Mouse (Mus musculus): ENCODE measurements around the gene Prpsap1. TPM values are rescaled to one million over a fixed set of nuclear protein-coding genes. Genes with fewer than 3 reads are reported as not detected.

Prpsap1 gene
- total RNA-seq, 2 experiments from 2014 or later, result 53.2 to 83.4 TPM

GRCm38 (mm10) chr11:116447822-116448221 lies 46.2 kb downstream of the Prpsap1 start:
- no peak for ATAC-seq (replicated peaks; ENCODE audit: poor library complexity, severe bottlenecking)

- no peak for ATAC-seq (replicated peaks; ENCODE audit: poor library complexity, severe bottlenecking)
Observed at GRCm38 (mm10) chr11:116446308-116446887, 47.6 kb downstream of the Prpsap1 start.

- ATAC-seq (replicated peaks; ENCODE audit: poor library complexity, severe bottlenecking), result peak; percentile 81
Observed at GRCm38 (mm10) chr11:116445596-116446307, 48.2 kb downstream of the Prpsap1 start.

GRCm38 (mm10) chr11:116443935-116444334 lies 50.1 kb downstream of the Prpsap1 start:
- no peak for ATAC-seq (replicated peaks; ENCODE audit: poor library complexity, severe bottlenecking)

GRCm38 (mm10) chr11:116443311-116443710 lies 50.7 kb downstream of the Prpsap1 start:
- no peak for ATAC-seq (replicated peaks; ENCODE audit: poor library complexity, severe bottlenecking)

GRCm38 (mm10) chr11:116442867-116443177 lies 51.2 kb downstream of the Prpsap1 start:
- no peak for ATAC-seq (replicated peaks; ENCODE audit: poor library complexity, severe bottlenecking)

GRCm38 (mm10) chr11:116442129-116442866 lies 51.7 kb downstream of the Prpsap1 start:
- no peak for ATAC-seq (replicated peaks; ENCODE audit: poor library complexity, severe bottlenecking)

- no peak for ATAC-seq (replicated peaks; ENCODE audit: poor library complexity, severe bottlenecking)
Observed at GRCm38 (mm10) chr11:116440408-116441068, 53.5 kb downstream of the Prpsap1 start.

GRCm38 (mm10) chr11:116439269-116440240 lies 54.4 kb downstream of the Prpsap1 start:
- no peak for ATAC-seq (replicated peaks; ENCODE audit: poor library complexity, severe bottlenecking)

- ATAC-seq (replicated peaks; ENCODE audit: poor library complexity, severe bottlenecking), result no peak
Observed at GRCm38 (mm10) chr11:116437541-116437940, 56.5 kb downstream of the Prpsap1 start.

- ATAC-seq (replicated peaks; ENCODE audit: poor library complexity, severe bottlenecking), result peak; percentile 59
Observed at GRCm38 (mm10) chr11:116436725-116437331, 57.2 kb downstream of the Prpsap1 start.

- no peak for ATAC-seq (replicated peaks; ENCODE audit: poor library complexity, severe bottlenecking)
Observed at GRCm38 (mm10) chr11:116435992-116436724, 57.8 kb downstream of the Prpsap1 start.

- ATAC-seq (replicated peaks; ENCODE audit: poor library complexity, severe bottlenecking), result no peak
Observed at GRCm38 (mm10) chr11:116434967-116435752, 58.8 kb downstream of the Prpsap1 start.

- ATAC-seq (replicated peaks; ENCODE audit: poor library complexity, severe bottlenecking), result no peak
Observed at GRCm38 (mm10) chr11:116434287-116434966, 59.6 kb downstream of the Prpsap1 start.

GRCm38 (mm10) chr11:116433356-116434286 lies 60.4 kb downstream of the Prpsap1 start, which contains the start of gene Ubald2:
Gene Ubald2, plus strand, starts transcription at chr11:116434094.
- ATAC-seq (replicated peaks; ENCODE audit: poor library complexity, severe bottlenecking), result peak; percentile 76

All from granulocyte monocyte progenitor cell, adult 5-6 weeks (primary cell).